Mouse (Mus musculus) forebrain, embryonic 12.5 days (tissue): ENCODE data around the gene Htt. TPM values are rescaled to one million over a fixed set of nuclear protein-coding genes. Genes with fewer than 3 reads are reported as not detected.
"Not testable (repeated sequence)": the region's sequence is repeated elsewhere in the genome, so short reads cannot be mapped to it uniquely, and the experiment has no call there.

Experiments
- ATAC-seq: fragments of 200-750 bp; cut with Nextera tagmentation; 2 replicates; pipeline ENCODE4 v1.8.0; 2017; ENCODE audit warnings: moderate TSS enrichment; ENCODE audit not compliant: low FRiP score
- H3K27ac ChIP-seq: fragments of 300-500 bp; sonication (generic); 2 replicates; pipeline ENCODE4 v1.5.1; 2016; ENCODE audit warnings: mild to moderate bottlenecking
- H3K27me3 ChIP-seq: fragments of 300-500 bp; sonication (generic); 2 replicates; pipeline ENCODE4 v1.6.1; 2016; ENCODE audit warnings: mild to moderate bottlenecking
- H3K36me3 ChIP-seq: fragments of 300-500 bp; sonication (generic); replicated peaks from 2 replicates; pipeline ENCODE4 v1.6.1; 2016; ENCODE audit warnings: mild to moderate bottlenecking
- H3K4me1 ChIP-seq: fragments of 300-500 bp; sonication (generic); 2 replicates; pipeline ENCODE4 v1.6.1; 2016
- H3K4me2 ChIP-seq: fragments of 300-500 bp; sonication (generic); 2 replicates; pipeline ENCODE4 v1.6.1; 2016; ENCODE audit warnings: mild to moderate bottlenecking, moderate library complexity
- H3K4me3 ChIP-seq: fragments of 300-500 bp; sonication (generic); replicated peaks from 2 replicates; pipeline ENCODE4 v1.5.1; 2016; ENCODE audit warnings: mild to moderate bottlenecking
- H3K9ac ChIP-seq: fragments of 300-500 bp; sonication (generic); 2 replicates; pipeline ENCODE4 v1.6.1; 2016; ENCODE audit warnings: mild to moderate bottlenecking
- H3K9me3 ChIP-seq: fragments of 300-500 bp; sonication (generic); 2 replicates; pipeline ENCODE4 v1.6.1; 2016
- WGBS: fragments of 180-500 bp; shearing (Covaris S2); methylation state at CpG from one replicate; pipeline ENCODE4 v1.1.7; 2016; 5-methylcytosine and 5-hydroxymethylcytosine counted together
- polyA plus RNA-seq: library from polyadenylated mRNA; unstranded; fragments of >200 nt; fragmentation: Nextera tagmentation; extraction: Ambion mirVana; gene quantifications from 2 replicates; pipeline ENCODE4 v1.2.1, GENCODE M21; 2016

The Htt gene
- polyA plus RNA-seq, result 19.8 and 22.0 TPM in 2 replicates

GRCm38 (mm10) chr5:34761509-34761908, at the start of gene Htt:
TSS of gene Htt (plus strand) at chr5:34761740.
- H3K4me2 ChIP-seq, result peak within 1 kb of the TSS; percentile 87
- under 1% methylated on average over 35 of the region's 35 CpGs for WGBS

GRCm38 (mm10) chr5:34714371-34714770, 47.2 kb upstream of the Htt start:
- H3K4me3 ChIP-seq, H3K27ac ChIP-seq, H3K4me2 ChIP-seq, H3K36me3 ChIP-seq, H3K4me1 ChIP-seq, H3K27me3 ChIP-seq, H3K9ac ChIP-seq, H3K9me3 ChIP-seq, ATAC-seq: not testable (repeated sequence)
- WGBS, result 84% methylated on average over 3 of the region's 3 CpGs

More at GRCm38 (mm10) chr5:34761509-34761908, at the start of gene Htt:
- Histone ChIP-seq H3K27me3 (no peaks in the 10 kb centered on the region), H3K9me3 (no peaks in the 10 kb centered on the region), H3K4me3 (peak within 1 kb of the TSS; percentile 99), H3K4me1 (peaks cover 17% of the 10 kb centered on the region), H3K27ac (peak within 1 kb of the TSS; percentile 95), H3K9ac (peak within 1 kb of the TSS; percentile 96), H3K36me3 (no peaks in the 10 kb centered on the region)
- peak; percentile 99 for ATAC-seq

DNA sequence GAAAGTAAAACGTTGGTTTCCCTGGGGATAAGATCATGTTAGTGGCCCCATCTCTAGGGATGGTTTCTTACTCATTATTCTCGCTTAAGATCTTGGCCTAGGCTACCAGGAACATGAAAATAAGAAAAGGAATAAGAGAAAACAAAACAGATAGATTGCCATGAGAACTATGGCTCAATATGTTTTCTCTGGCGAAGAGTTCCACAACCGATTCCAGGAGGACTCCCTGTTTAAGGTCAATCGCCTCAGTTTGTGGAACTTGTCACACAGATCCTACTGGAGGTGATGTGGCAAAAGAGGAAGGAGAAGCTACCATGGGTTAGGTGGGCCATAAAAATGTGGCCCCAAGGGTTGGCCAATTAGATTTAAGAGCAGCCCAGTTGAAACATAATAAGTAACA, 46.7 kb upstream of the Htt start:
- ATAC-seq, result no peak
- H3K9ac ChIP-seq, result no peak overlapping the region
- H3K27me3 ChIP-seq, result no peaks in the 10 kb centered on the region
- no peak overlapping the region for H3K4me2 ChIP-seq
- no peaks in the 10 kb centered on the region for H3K4me1 ChIP-seq
- H3K9me3 ChIP-seq, result no peaks in the 10 kb centered on the region
- no peak overlapping the region for H3K4me3 ChIP-seq
- WGBS, result 84% methylated on average over 5 of the region's 5 CpGs
- H3K27ac ChIP-seq, result no peak overlapping the region
- no peaks in the 10 kb centered on the region for H3K36me3 ChIP-seq

GRCm38 (mm10) chr5:34729141-34729540, 32.4 kb upstream of the Htt start:
- H3K4me1 ChIP-seq, result no peaks in the 10 kb centered on the region
- no peak overlapping the region for H3K27ac ChIP-seq
- H3K4me2 ChIP-seq, result no peak overlapping the region
- no peak overlapping the region for H3K4me3 ChIP-seq
- no peak for ATAC-seq
- no peaks in the 10 kb centered on the region for H3K36me3 ChIP-seq
- no peaks in the 10 kb centered on the region for H3K27me3 ChIP-seq
- no peak overlapping the region for H3K9ac ChIP-seq
- H3K9me3 ChIP-seq, result no peaks in the 10 kb centered on the region

DNA sequence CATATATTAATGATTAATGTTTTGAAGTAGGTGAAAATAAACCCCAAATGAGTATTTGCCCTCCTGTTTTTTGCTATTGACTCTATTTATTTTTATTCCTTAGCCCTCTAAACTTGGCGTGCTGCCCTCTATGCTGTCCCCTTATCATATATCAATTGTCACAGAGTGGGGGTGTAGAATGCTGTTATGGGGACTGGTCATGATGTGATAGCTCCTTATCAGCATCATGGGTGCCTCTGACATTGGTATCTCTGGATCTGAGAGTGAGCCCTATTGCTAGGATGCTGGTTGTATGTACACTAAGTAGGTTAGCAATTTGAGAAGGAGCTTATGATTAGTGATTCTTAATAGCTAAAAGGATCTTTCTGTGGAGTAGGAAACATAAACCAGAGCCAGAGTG, 31.3 kb upstream of the Htt start:
- Histone ChIP-seq H3K27ac (no peak overlapping the region), H3K36me3 (no peaks in the 10 kb centered on the region), H3K9me3 (no peaks in the 10 kb centered on the region), H3K9ac (no peak overlapping the region), H3K4me3 (no peak overlapping the region), H3K27me3 (no peaks in the 10 kb centered on the region), H3K4me1 (no peaks in the 10 kb centered on the region), H3K4me2 (no peak overlapping the region)
- 67% methylated on average over 1 of the region's 1 CpGs for WGBS
- no peak for ATAC-seq

- WGBS, result 68% methylated on average over 3 of the region's 3 CpGs
- Histone ChIP-seq H3K4me2 (no peak overlapping the region), H3K4me3 (no peak overlapping the region), H3K9me3 (no peaks in the 10 kb centered on the region), H3K4me1 (no peaks in the 10 kb centered on the region), H3K27ac (no peak overlapping the region), H3K27me3 (no peaks in the 10 kb centered on the region), H3K36me3 (no peaks in the 10 kb centered on the region), H3K9ac (no peak overlapping the region)
- no peak for ATAC-seq
Observed at GRCm38 (mm10) chr5:34751477-34751876, 10.1 kb upstream of the Htt start.

GRCm38 (mm10) chr5:34758762-34759161, 2.8 kb upstream of the Htt start:
- no peak for ATAC-seq
- no peaks in the 10 kb centered on the region for H3K9me3 ChIP-seq
- H3K27me3 ChIP-seq, result no peaks in the 10 kb centered on the region
- no peak overlapping the region for H3K27ac ChIP-seq
- H3K9ac ChIP-seq, result no peak overlapping the region
- H3K4me3 ChIP-seq, result no peak overlapping the region
- H3K36me3 ChIP-seq, result no peaks in the 10 kb centered on the region
- WGBS, result 100% methylated on average over 1 of the region's 1 CpGs
- no peak overlapping the region for H3K4me2 ChIP-seq
- peaks cover 17% of the 10 kb centered on the region for H3K4me1 ChIP-seq

- peaks cover 17% of the 10 kb centered on the region for H3K4me1 ChIP-seq
- ATAC-seq, result peak; percentile 22; the same call in 1 of the 2 replicates
- no peaks in the 10 kb centered on the region for H3K36me3 ChIP-seq
- H3K9ac ChIP-seq, result peak overlapping the region; percentile 65
- H3K27me3 ChIP-seq, result no peaks in the 10 kb centered on the region
- peak overlapping the region; percentile 87 for H3K4me2 ChIP-seq
- H3K9me3 ChIP-seq, result no peaks in the 10 kb centered on the region
- H3K4me3 ChIP-seq, result peak overlapping the region; percentile 99
- 1% methylated on average over 19 of the region's 19 CpGs for WGBS
- peak overlapping the region; percentile 95 for H3K27ac ChIP-seq
Observed at GRCm38 (mm10) chr5:34760850-34761508, 561 bp upstream of the Htt start.

- Histone ChIP-seq H3K4me2 (peak overlapping the region; percentile 87), H3K9ac (peak overlapping the region; percentile 96), H3K36me3 (no peaks in the 10 kb centered on the region), H3K27me3 (no peaks in the 10 kb centered on the region), H3K4me1 (peaks cover 17% of the 10 kb centered on the region), H3K4me3 (peak overlapping the region; percentile 99), H3K27ac (peak overlapping the region; percentile 95), H3K9me3 (no peaks in the 10 kb centered on the region)
- WGBS, result under 1% methylated on average over 42 of the region's 54 CpGs
- peak; percentile 44; the same call in 1 of the 2 replicates for ATAC-seq
Observed at GRCm38 (mm10) chr5:34761934-34762611, 533 bp downstream of the Htt start.

GRCm38 (mm10) chr5:34771818-34772217, 10.3 kb downstream of the Htt start:
- H3K36me3 ChIP-seq, result no peaks in the 10 kb centered on the region
- no peaks in the 10 kb centered on the region for H3K9me3 ChIP-seq
- H3K4me2 ChIP-seq, result no peak overlapping the region
- no peaks in the 10 kb centered on the region for H3K27me3 ChIP-seq
- H3K9ac ChIP-seq, result no peak overlapping the region
- no peak for ATAC-seq
- no peaks in the 10 kb centered on the region for H3K4me1 ChIP-seq
- 94% methylated on average over 3 of the region's 3 CpGs for WGBS
- no peak overlapping the region for H3K27ac ChIP-seq
- no peak overlapping the region for H3K4me3 ChIP-seq

GRCm38 (mm10) chr5:34772696-34773245, 11.2 kb downstream of the Htt start:
- WGBS, result 94% methylated on average over 4 of the region's 4 CpGs
- no peaks in the 10 kb centered on the region for H3K27me3 ChIP-seq

GRCm38 (mm10) chr5:34773392-34773791, 11.9 kb downstream of the Htt start:
- WGBS, result 95% methylated on average over 2 of the region's 2 CpGs
- Histone ChIP-seq H3K9ac (no peak overlapping the region), H3K4me1 (no peaks in the 10 kb centered on the region), H3K36me3 (no peaks in the 10 kb centered on the region), H3K27me3 (no peaks in the 10 kb centered on the region), H3K4me3 (no peak overlapping the region), H3K9me3 (no peaks in the 10 kb centered on the region), H3K4me2 (no peak overlapping the region), H3K27ac (no peak overlapping the region)
- no peak for ATAC-seq

More at GRCm38 (mm10) chr5:34772696-34773245, 11.2 kb downstream of the Htt start:
- no peak for ATAC-seq
- Histone ChIP-seq H3K36me3 (no peaks in the 10 kb centered on the region), H3K4me3 (no peak overlapping the region), H3K4me1 (no peaks in the 10 kb centered on the region), H3K9me3 (no peaks in the 10 kb centered on the region), H3K9ac (no peak overlapping the region), H3K4me2 (no peak overlapping the region), H3K27ac (no peak overlapping the region)
